9 mouse cellular contexts compared by ENCODE assay signal in genomic region chr9:55430133-55430532, GRCm38 (mm10).
DNase-seq lines count a peak whose midpoint lies in the region; ATAC-seq lines count a peak whose summit lies in the region.
"Had no signal": no experiment of that assay in that cellular context is flagged by ENCODE, and none has a peak within 500 bp of the region (broad histone marks: within the 10 kb centered on the region; RNA-seq: fewer than 3 reads in every experiment).

No protein-coding gene starts in this region.

- H3K4me3 ChIP-seq in embryonic facial prominence, embryonic 15.5 days (replicated peaks) = no peak overlapping the region
- H3K4me3 ChIP-seq in lung, embryonic 16.5 days (ENCODE audit: low read length) = peak overlapping the region; percentile 26
- H3K4me3 ChIP-seq: myocyte had no signal

- no peaks in the 10 kb centered on the region for H3K27me3 ChIP-seq in embryonic facial prominence, embryonic 15.5 days
- no peaks in the 10 kb centered on the region for H3K27me3 ChIP-seq in lung, embryonic 16.5 days (ENCODE audit: control insufficient read depth, insufficient read depth, low read depth, low read length)

- WGBS in embryonic facial prominence, embryonic 15.5 days = 20% methylated on average over 20 of the region's 20 CpGs
- 16% methylated on average over 20 of the region's 20 CpGs for WGBS in lung, embryonic 16.5 days

- H3K27ac ChIP-seq in embryonic facial prominence, embryonic 15.5 days (replicated peaks) = no peak overlapping the region
- H3K27ac ChIP-seq in lung, embryonic 16.5 days (ENCODE audit: low read length) = no peak overlapping the region

- ATAC-seq in embryonic facial prominence, embryonic 15.5 days (ENCODE audit: insufficient number of reproducible peaks, low FRiP score, low TSS enrichment, low read depth) = no peak
- peak; percentile 59; the same call in 1 of the 2 replicates for ATAC-seq in lung, embryonic 16.5 days (ENCODE audit: low read depth)
- ATAC-seq in erythroblast, adult 5-6 weeks (replicated peaks; ENCODE audit: low FRiP score, poor library complexity, severe bottlenecking) = no peak

- intact Hi-C loops in gastrocnemius, postnatal 36 days (cut with DNase I) = loop anchor here (2.0 kb wide), 1 partner anchor 107 kb away; no protein-coding TSS in a partner anchor

- peaks cover 3% of the 10 kb centered on the region; the same call in 1 of the 2 replicates for H3K4me1 ChIP-seq in embryonic facial prominence, embryonic 15.5 days
- 0 out of 2 replicates have a peak, but pooled peaks cover 2% of the 10 kb centered on the region for H3K4me1 ChIP-seq in lung, embryonic 16.5 days (replicated peaks; ENCODE audit: control insufficient read depth, insufficient read depth, low read length)

- H3K9me3 ChIP-seq in embryonic facial prominence, embryonic 15.5 days (replicated peaks) = no peaks in the 10 kb centered on the region
- H3K9me3 ChIP-seq in lung, embryonic 16.5 days (ENCODE audit: control insufficient read depth, low read length) = no peaks in the 10 kb centered on the region

- DNase-seq in cerebellum, adult 9-10 months = peak; percentile 17
- DNase-seq in cerebellum, adult 11-12 months = no peak
- DNase-seq in kidney, adult 9 months = peak; percentile 40
- DNase-seq in Muller cell, postnatal 12 days (ENCODE audit: inconsistent ontology term) = no peak
- no peak for DNase-seq in gastrocnemius, postnatal 36 days

- H3K4me2 ChIP-seq in embryonic facial prominence, embryonic 15.5 days (replicated peaks) = peak overlapping the region; percentile 33
- peak overlapping the region; percentile 46 for H3K4me2 ChIP-seq in lung, embryonic 16.5 days (ENCODE audit: low read depth, low read length)

- H3K36me3 ChIP-seq in embryonic facial prominence, embryonic 15.5 days = no peaks in the 10 kb centered on the region
- H3K36me3 ChIP-seq in lung, embryonic 16.5 days (ENCODE audit: control insufficient read depth, insufficient read depth, low read length) = no peaks in the 10 kb centered on the region

- H3K9ac ChIP-seq in embryonic facial prominence, embryonic 15.5 days = no peak overlapping the region
- H3K9ac ChIP-seq in lung, embryonic 16.5 days (ENCODE audit: low read length) = peak overlapping the region; percentile 36

Comparison
In these comparisons a context has a peak if more than half of its experiments do, and no peak if none do; other contexts are left out.
1. DNase-seq: peak in cerebellum, adult 9-10 months (single experiment) and kidney, adult 9 months (single experiment); none in cerebellum, adult 11-12 months (single experiment), Muller cell, postnatal 12 days (single experiment) and gastrocnemius, postnatal 36 days (0 of 2).